Mouse (Mus musculus): ENCODE data around the gene Cd72.

Gene Cd72

GRCm38 (mm10) chr4:43478534-43478858, 24.1 kb upstream of the Cd72 start:
- DNase-seq (ENCODE audit: low read depth), result no peak

DNA sequence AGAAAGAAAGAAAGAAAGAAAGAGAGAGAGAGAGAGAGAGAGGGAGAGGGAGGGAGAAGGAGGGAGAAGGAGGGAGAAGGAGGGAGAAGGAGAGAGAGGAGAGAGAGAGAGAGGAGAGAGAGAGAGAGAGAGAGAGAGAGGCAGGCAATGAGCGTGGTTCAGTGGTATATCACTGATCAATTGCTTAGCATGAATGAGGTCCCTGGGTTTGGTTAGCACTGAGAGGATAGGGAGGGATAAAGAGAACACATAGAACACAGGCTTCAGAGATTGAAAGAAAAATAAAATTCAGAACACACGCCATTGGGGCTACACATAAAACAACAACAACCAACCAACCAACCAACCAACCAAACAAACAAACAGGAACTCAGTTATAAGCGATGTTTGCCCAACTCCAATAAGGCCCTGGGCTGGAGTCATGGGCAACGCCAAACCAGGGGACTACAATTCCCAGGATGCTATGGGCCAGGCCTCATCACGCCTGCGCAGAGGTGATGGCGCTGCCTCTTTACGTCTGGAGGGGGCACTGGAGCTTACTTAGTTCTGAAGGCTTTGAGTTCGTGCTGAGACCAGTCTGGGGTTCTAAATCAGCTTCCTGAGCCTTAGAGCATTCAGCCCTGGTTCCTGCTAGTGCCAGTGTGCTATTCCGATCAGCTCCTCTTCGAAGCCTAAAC, 23.6 kb upstream of the Cd72 start:
- DNase-seq (ENCODE audit: low read depth), result peak; percentile 96

DNA sequence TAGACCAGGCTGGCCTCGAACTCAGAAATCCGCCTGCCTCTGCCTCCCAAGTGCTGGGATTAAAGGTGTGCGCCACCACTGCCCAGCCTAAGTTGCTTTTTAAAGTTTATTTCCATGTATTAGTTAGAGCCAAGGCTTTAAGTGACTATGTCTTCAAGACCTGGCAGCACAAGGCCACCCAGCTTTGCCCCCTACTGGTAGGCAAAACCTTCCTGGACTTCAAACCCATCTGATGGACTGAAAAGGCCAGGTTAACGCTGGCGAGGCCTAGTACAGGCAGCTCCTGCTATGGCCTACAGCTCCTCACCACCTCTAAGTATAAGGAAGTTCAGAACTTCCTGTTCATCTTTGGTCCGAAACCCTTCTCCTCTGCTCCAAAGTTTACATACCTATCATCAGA, 22.2 kb upstream of the Cd72 start:
- peak; percentile 63 for DNase-seq (ENCODE audit: low read depth)

- peak; percentile 34 for DNase-seq (ENCODE audit: low read depth)
Measured at GRCm38 (mm10) chr4:43473636-43474035, 19.2 kb upstream of the Cd72 start.

GRCm38 (mm10) chr4:43470301-43470700, 15.9 kb upstream of the Cd72 start:
- DNase-seq (ENCODE audit: low read depth), result no peak

DNA sequence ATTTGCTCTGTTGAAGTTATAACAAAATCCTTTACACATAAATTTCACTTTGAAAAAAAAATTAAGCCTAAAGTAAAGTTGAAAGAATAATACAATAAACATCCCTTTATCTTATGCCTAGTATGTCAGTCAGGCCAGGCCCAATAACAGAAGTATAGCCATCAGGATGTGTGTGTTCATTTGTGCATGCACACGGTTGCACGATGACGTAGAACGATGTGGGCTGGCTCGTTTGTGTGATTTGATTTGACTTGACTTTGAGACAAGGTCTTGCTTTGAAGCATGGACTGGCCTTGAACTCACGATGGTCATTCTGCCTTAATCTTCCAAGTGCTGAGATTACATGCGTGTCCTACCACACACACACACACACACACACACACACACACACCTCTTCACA, 12.4 kb upstream of the Cd72 start:
- no peak for DNase-seq (ENCODE audit: low read depth)

DNA sequence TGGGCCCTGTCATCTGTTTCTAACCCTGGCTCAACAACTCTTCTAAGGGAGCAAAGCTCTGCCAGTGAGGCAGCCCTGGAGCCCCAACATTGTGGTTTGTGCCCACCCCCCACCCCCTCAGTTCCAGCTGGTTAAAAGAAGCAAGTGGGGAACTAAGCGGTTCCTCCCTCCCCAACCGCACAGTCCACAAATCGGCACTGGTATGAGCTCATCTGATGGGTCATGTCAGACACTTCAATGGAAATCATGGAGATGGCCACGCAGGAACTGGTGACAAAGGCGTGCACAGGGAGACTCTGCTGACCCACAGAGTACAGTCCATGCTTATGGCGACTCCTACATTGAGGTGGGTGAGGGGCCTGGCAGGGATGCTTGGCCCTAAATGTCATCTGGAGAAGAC, 11.5 kb upstream of the Cd72 start:
- DNase-seq (ENCODE audit: low read depth), result no peak

- DNase-seq (ENCODE audit: low read depth), result no peak
Measured at GRCm38 (mm10) chr4:43463102-43463501, 8.7 kb upstream of the Cd72 start.

- peak; percentile 62 for DNase-seq (ENCODE audit: low read depth)
Measured at GRCm38 (mm10) chr4:43457124-43457523, 2.7 kb upstream of the Cd72 start.

GRCm38 (mm10) chr4:43456470-43456869, 2.0 kb upstream of the Cd72 start:
- peak; percentile 86 for DNase-seq (ENCODE audit: low read depth)

DNA sequence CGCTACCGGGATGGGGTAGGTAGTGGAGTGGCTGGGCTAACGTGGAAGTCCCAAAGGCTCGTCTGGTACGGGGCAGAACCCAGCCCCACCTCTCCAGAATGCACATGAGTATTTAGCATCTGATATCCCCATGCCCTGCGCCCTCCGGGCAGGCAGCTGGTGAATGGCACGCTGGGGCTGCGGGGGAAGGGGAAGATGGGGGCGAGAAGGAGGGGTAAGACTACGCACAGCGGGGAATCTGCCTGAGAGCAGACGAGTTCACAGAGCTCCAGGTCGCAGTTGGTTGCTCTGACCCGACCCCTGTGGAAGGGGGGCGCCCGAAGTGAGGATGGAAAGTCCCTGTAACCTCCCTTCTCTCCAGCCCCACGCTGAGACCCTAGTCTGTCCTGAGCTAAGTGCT, 1.0 kb downstream of the Cd72 start:
- DNase-seq (ENCODE audit: low read depth), result peak; percentile 39

DNA sequence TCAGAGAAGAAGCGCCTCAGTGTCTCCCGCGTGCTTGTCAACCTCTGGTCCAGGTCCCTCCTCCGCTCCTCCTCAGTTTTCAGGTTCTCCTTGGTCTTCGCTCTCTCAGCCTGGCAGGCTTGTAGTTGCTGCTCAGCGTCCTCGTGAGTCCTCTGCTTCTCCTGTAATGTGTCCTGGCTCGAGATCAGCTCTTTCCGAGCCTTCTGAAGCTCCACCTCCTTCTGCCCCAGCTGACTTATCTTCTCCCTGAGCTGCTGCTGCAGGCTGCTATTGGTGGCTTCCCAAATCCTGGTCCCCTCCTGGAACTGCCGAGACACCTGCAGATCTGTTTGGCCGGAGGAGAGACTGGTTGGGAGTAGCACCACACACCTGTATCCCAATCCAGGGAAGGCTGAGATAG, 2.1 kb downstream of the Cd72 start:
- DNase-seq (ENCODE audit: low read depth), result no peak

DNA sequence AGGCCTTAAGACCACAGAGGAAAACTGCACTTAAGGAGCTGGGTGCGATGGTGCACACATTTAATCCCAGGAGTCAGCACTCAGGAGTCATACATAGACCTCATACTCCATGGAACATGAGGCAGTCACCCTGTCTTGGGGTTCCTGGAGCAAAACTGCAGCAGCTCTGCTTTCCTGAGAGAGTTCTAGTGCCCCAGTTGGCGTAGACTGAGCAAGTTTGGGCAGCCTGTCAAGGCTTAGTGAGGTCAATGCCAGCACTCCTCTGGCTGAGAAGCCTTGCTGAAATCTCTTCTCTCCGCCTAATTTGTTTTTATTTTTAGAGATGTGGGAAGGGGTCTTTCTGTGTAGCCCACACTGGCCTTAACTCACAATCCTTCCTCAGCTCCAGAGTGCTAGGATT, 5.9 kb downstream of the Cd72 start:
- no peak for DNase-seq (ENCODE audit: low read depth)

DNA sequence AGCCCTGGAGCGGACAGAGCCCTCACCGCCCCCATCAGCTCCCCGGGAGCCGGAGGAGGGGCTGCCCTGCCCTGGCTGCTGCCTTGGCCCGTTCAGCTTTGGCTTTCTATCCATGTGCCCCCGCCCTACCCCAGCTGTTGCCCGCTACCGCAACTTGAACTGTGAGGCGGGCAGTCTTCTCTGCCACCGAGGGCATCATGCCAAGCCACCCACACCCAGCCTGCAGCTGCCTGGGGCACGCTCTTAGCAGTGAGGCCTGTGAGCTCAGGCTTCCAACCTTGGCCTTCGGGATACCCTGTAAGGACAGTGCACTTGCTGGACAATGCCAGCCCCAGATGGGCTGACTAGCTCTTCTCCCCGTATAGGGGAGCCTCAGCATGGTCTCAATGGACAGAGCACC, 7.2 kb downstream of the Cd72 start:
- DNase-seq (ENCODE audit: low read depth), result no peak

DNA sequence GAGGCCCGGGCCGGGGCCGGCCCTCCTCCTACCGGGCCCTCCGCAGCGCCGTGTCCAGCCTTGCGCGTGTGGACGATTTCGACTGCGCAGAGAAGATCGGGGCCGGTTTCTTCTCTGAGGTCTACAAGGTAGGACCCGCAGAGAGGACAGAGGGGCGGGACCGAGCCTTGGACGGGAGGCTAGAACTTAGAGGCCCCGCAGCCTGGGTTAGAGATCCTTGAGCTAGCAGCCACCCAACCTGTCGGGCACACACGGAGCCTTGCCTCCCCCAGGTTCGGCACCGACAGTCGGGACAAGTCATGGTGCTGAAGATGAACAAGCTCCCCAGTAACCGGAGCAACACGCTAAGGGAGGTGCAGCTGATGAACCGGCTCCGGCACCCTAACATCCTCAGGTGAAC, 10.9 kb downstream of the Cd72 start:
- DNase-seq (ENCODE audit: low read depth), result peak; percentile 54

DNA sequence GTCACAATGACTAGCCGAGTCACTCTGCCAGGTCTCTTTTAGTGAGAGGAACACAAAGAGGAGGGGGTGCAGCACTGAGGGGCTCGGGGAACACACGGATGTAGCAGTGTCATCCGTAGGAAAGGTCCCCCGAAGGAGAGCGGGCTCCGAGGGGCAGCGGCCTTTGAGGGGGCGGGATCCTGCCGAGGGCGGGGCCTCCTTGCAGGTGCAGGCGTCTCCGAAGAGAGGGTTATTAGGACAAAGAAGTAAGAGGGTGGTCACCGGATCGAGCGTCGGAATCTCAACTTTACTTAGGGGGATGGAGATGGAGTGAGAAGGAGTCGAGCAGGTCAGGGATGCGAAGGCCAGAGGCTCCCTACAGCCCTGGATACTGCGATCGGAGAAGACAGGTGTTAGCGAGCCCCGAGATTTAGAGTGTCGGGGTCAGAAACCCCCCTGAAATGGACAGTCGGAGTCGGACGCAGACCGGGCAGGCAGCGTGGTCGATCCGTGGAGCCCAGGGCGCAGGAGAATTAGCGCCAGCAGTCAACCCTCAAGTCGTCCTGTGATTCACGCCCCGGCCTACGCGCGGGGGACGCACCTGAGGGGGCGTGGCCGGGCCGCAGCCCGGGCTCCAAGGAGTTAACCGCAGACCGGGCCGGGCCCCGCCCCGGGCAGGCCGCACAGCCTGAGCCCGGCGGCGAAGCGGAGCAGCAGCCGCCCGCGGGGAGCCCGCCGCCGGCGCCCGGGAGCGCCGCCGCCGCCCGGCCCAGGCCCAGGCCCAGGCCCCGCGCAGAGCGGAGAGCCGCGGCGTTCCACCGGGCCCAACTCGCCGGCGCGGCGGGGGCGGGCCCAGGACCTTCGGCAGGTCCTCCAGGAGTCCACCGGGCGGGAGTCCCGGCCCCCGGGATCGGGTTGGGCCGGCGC, 11.7 kb downstream of the Cd72 start:
- DNase-seq (ENCODE audit: low read depth), result peak; percentile 87

DNA sequence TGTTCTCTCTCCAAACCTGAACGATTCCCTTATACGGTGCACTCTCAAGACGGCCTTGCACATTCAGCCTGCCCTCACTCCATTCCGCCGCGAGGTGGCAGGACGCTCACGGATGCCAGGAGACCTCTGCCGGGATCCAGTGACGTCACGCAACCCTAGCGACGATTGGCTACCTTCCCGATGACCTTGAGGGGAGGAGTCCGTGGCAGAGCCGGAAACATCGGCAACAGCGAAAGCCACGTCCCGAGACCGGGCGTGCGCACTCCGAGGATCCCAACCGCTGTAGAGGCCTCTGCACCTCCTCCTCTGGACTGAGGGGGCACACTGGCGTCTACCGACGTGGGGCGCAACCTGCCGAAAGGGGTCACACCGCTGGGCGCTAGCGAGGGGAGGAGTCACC, 12.4 kb downstream of the Cd72 start:
- peak; percentile 100 for DNase-seq (ENCODE audit: low read depth)

DNA sequence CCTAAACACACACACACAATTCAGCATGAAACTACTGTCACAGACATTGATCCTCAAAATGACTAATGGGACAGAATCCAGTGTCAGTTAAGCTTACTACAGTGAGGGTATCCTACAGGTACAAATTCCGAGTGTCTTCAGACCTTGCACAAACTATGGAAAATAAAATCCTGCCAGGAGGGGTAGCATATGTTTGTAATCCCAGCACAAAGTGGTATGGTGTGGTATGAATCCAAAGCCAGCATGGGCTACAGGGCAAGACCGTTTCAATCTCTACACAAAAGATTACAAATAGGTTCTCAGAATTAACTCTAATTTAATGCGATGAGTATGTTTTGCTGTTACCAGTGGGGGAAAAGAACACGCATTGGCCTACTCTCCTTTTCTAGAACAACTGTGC, 12.8 kb downstream of the Cd72 start, which contains the start of gene Tesk1:
Gene Tesk1 (plus strand): TSS at position 301 of the 400 bp plus-strand sequence.
- no peak for DNase-seq (ENCODE audit: low read depth)

GRCm38 (mm10) chr4:43432832-43433231, 21.6 kb downstream of the Cd72 start:
- DNase-seq (ENCODE audit: low read depth), result no peak

GRCm38 (mm10) chr4:43431690-43432089, 22.7 kb downstream of the Cd72 start:
- DNase-seq (ENCODE audit: low read depth), result peak; percentile 92

GRCm38 (mm10) chr4:43428946-43429345, 25.5 kb downstream of the Cd72 start, which contains the start of gene Fam166b:
TSS of gene Fam166b (minus strand) at chr4:43429134.
- no peak for DNase-seq (ENCODE audit: low read depth)

GRCm38 (mm10) chr4:43428180-43428861, 26.1 kb downstream of the Cd72 start:
- DNase-seq (ENCODE audit: low read depth), result no peak
